Mouse (Mus musculus) brain, adult 10 weeks (tissue): ENCODE results near the gene Klkb1. TPM values are rescaled to one million over a fixed set of nuclear protein-coding genes. Genes with fewer than 3 reads are reported as not detected.

Experiments used
- polyA plus RNA-seq: library from polyadenylated mRNA; stranded (reverse); fragments of 350-450 nt; fragmentation: Illumina TruSeq; extraction: RNeasy Lipid Tissue Mini Kit (QIAGEN cat#74804); gene quantifications from one replicate; pipeline ENCODE4 v1.2.3, GENCODE M21; 2015; ENCODE audit warnings: low read depth, low replicate concordance

Gene Klkb1
- 0.13 TPM for polyA plus RNA-seq

GRCm38 (mm10) chr8:45294687-45295086, at the start of gene Klkb1:
Gene Klkb1, minus strand, starts transcription at chr8:45294859.

GRCm38 (mm10) chr8:45332685-45333409, 38.2 kb upstream of the Klkb1 start, which contains the start of gene Cyp4v3:
Gene Cyp4v3, minus strand, starts transcription at chr8:45333216.

GRCm38 (mm10) chr8:45308366-45308765, 13.7 kb upstream of the Klkb1 start, which contains the start of gene Gm45753:
Gene Gm45753, minus strand, starts transcription at chr8:45308466.

DNA sequence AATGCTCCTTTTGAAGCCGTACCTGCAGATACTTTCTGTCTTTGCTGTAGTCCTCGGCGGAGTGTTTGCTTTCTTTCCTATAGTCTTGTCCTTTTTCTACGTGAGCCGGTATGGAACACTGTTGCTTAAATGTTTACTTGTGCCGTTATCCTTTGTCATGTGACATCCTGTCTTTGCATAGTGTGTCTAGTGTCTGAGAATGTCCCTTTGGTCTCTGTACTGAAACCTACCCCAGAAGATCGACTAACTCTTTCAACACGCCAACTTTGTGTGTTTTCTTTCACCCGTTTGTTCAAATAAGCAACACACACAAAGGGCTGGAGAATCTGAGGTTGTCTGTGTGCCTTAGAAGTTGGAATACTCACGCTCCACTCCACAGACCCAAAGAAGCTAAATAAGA, 32.7 kb downstream of the Klkb1 start, which contains the start of gene F11:
Gene F11 (minus strand): TSS at position 112 of the 400 bp plus-strand sequence.

Other genes with a start within 250 kb of the Klkb1 start
- gene Mtnr1a, start 225.7 kb downstream of the Klkb1 start, polyA plus RNA-seq: not detected
- gene F11, start 32.8 kb downstream of the Klkb1 start, polyA plus RNA-seq: not detected
- gene Gm45753, start 13.6 kb upstream of the Klkb1 start, polyA plus RNA-seq: not detected
- 4.2 TPM for gene Cyp4v3, start 38.4 kb upstream of the Klkb1 start, polyA plus RNA-seq
- 21.5 TPM for gene Fam149a, start 87.4 kb upstream of the Klkb1 start, polyA plus RNA-seq
- 13.4 TPM for gene Tlr3, start 116.2 kb upstream of the Klkb1 start, polyA plus RNA-seq
- gene Sorbs2, start 212.9 kb upstream of the Klkb1 start, polyA plus RNA-seq: 98.7 TPM